Comparison of ENCODE assay signal across 8 mouse cellular contexts in genomic region chr6:129543709-129544606, GRCm38 (mm10). TPM values are rescaled to one million over a fixed set of nuclear protein-coding genes. Genes with fewer than 3 reads are reported as not detected.
DNase-seq lines count a peak whose midpoint lies in the region; ATAC-seq lines count a peak whose summit lies in the region.

No protein-coding gene starts in this region.

- peak; percentile 71 for ATAC-seq in inflammation-experienced regulatory T-cells, adult 6 months
- ATAC-seq in megakaryocyte-erythroid progenitor cell, adult 5-6 weeks (replicated peaks; ENCODE audit: low FRiP score, low TSS enrichment, poor library complexity, severe bottlenecking), result peak; percentile 87

- intact Hi-C loops in left cerebral cortex, postnatal 10 days (cut with DNase I), result no loop called here

- peak; percentile 55 for DNase-seq in urinary bladder, postnatal 25 days (ENCODE audit: low spot score)
- DNase-seq in urinary bladder, adult 2 months (ENCODE audit: low spot score), result no peak
- peak; percentile 82 to 87 for DNase-seq in cerebellum, postnatal 10 days
- peak; percentile 34 to 70 for DNase-seq in frontal cortex, postnatal 10 days (ENCODE audit: low spot score in 2 of 2)
- DNase-seq in left cerebral cortex, postnatal 10 days (ENCODE audit: extremely low spot score in 1 of 2, low spot score in 2 of 2), result peak; percentile 68 to 72
- peak; percentile 61 to 69 for DNase-seq in right cerebral cortex, postnatal 36 days (ENCODE audit: low spot score in 2 of 2)

RNA-seq across cellular contexts. Expression of gene Gabarapl1, which starts 11.0 kb away (rescaled TPM):
- polyA plus RNA-seq in urinary bladder, adult 2 months (2012; rRNA removed), result 105 and 120 TPM in 2 replicates
- polyA plus RNA-seq in inflammation-experienced regulatory T-cells, adult 6 months (2017; shearing (Covaris generic)), result 10 to 100 TPM in 1 of 3 experiments, 1 to 10 TPM in 2; 8.0 to 10.5 (median 8.1) TPM
- total RNA-seq in left cerebral cortex, postnatal 10 days (2021), result 100 to 1,000 TPM; 450 to 458 TPM
- total RNA-seq in megakaryocyte-erythroid progenitor cell, adult 5-6 weeks (2014; fragmentation: Nextera tagmentation), result 43.0 and 58.9 TPM in 2 replicates
- total RNA-seq in megakaryocyte-erythroid progenitor cell, adult 5-6 weeks (2017), result 68.8 and 97.4 TPM in 2 replicates

RNA-seq across cellular contexts. Expression of gene Tmem52b, which starts 31.6 kb away (rescaled TPM):
- not detected in 2 replicates for polyA plus RNA-seq in urinary bladder, adult 2 months (2012; rRNA removed)
- polyA plus RNA-seq in inflammation-experienced regulatory T-cells, adult 6 months (2017; shearing (Covaris generic)), result not detected
- not detected for total RNA-seq in left cerebral cortex, postnatal 10 days (2021)
- total RNA-seq in megakaryocyte-erythroid progenitor cell, adult 5-6 weeks (2014; fragmentation: Nextera tagmentation), result not detected in 2 replicates
- not detected in 2 replicates for total RNA-seq in megakaryocyte-erythroid progenitor cell, adult 5-6 weeks (2017)

RNA-seq across cellular contexts. Expression of gene Klre1, which starts 33.7 kb away (rescaled TPM):
- polyA plus RNA-seq in urinary bladder, adult 2 months (2012; rRNA removed), result 0.81 and 1.1 TPM in 2 replicates
- under 1 TPM in 1 of 3 experiments, not detected in 2; 0.23 TPM for polyA plus RNA-seq in inflammation-experienced regulatory T-cells, adult 6 months (2017; shearing (Covaris generic))
- total RNA-seq in left cerebral cortex, postnatal 10 days (2021), result not detected
- total RNA-seq in megakaryocyte-erythroid progenitor cell, adult 5-6 weeks (2014; fragmentation: Nextera tagmentation), result 0.30 and 1.1 TPM in 2 replicates
- total RNA-seq in megakaryocyte-erythroid progenitor cell, adult 5-6 weeks (2017), result 0.53 and 5.0 TPM in 2 replicates

RNA-seq across cellular contexts. Expression of gene Olr1, which starts 37.0 kb away (rescaled TPM):
- polyA plus RNA-seq in urinary bladder, adult 2 months (2012; rRNA removed), result 0.12 and 0.14 TPM in 2 replicates
- under 1 TPM in 1 of 3 experiments, not detected in 2; 0.25 TPM for polyA plus RNA-seq in inflammation-experienced regulatory T-cells, adult 6 months (2017; shearing (Covaris generic))
- total RNA-seq in left cerebral cortex, postnatal 10 days (2021), result not detected
- total RNA-seq in megakaryocyte-erythroid progenitor cell, adult 5-6 weeks (2014; fragmentation: Nextera tagmentation), result not detected in 2 replicates
- total RNA-seq in megakaryocyte-erythroid progenitor cell, adult 5-6 weeks (2017), result 0.30 and 4.9 TPM in 2 replicates

RNA-seq across cellular contexts. Expression of gene Klrd1, which starts 47.6 kb away (rescaled TPM):
- polyA plus RNA-seq in urinary bladder, adult 2 months (2012; rRNA removed), result 3.2 and 4.4 TPM in 2 replicates
- 1 to 10 TPM in 1 of 3 experiments, under 1 TPM in 1, not detected in 1; 0.66 to 7.8 TPM for polyA plus RNA-seq in inflammation-experienced regulatory T-cells, adult 6 months (2017; shearing (Covaris generic))
- total RNA-seq in left cerebral cortex, postnatal 10 days (2021), result not detected
- 2.0 TPM in 1 of 2 replicates, not detected in the other for total RNA-seq in megakaryocyte-erythroid progenitor cell, adult 5-6 weeks (2014; fragmentation: Nextera tagmentation)
- 7.4 and 28.4 TPM in 2 replicates for total RNA-seq in megakaryocyte-erythroid progenitor cell, adult 5-6 weeks (2017)

Comparison
In these comparisons a context has a peak if more than half of its experiments do, and no peak if none do; other contexts are left out.
1. RNA of gene Gabarapl1, which starts 11.0 kb away (total RNA-seq): 450 to 458 TPM in left cerebral cortex, postnatal 10 days; 43.0 to 97.4 TPM in megakaryocyte-erythroid progenitor cell, adult 5-6 weeks; every median in the first group is over 4 times any median in the second.